Mouse (Mus musculus) brain, embryonic 18.5 days (tissue): ENCODE results near the gene Catsperg1.

Experiments used
- DNase-seq: peaks from one replicate; pipeline ENCODE4 v3.0.0-alpha.2; 2012; ENCODE audit warnings: low read depth, low spot score

Catsperg1 gene

GRCm38 (mm10) chr7:29170755-29171561, 42.9 kb downstream of the Catsperg1 start:
- no peak for DNase-seq

GRCm38 (mm10) chr7:29170066-29170754, 43.6 kb downstream of the Catsperg1 start, which contains the start of the genes Ggn and Spred3:
Gene Ggn (plus strand): TSS chr7:29170210.
Gene Spred3 (minus strand): TSS chr7:29170411.
- no peak for DNase-seq

- DNase-seq = peak; percentile 77
Measured at GRCm38 (mm10) chr7:29169231-29170065, 44.4 kb downstream of the Catsperg1 start.

- no peak for DNase-seq
Measured at GRCm38 (mm10) chr7:29168791-29169230, 45.0 kb downstream of the Catsperg1 start.

- no peak for DNase-seq
Measured at GRCm38 (mm10) chr7:29168121-29168695, 45.6 kb downstream of the Catsperg1 start.

GRCm38 (mm10) chr7:29167656-29168055, 46.2 kb downstream of the Catsperg1 start:
- DNase-seq = no peak

GRCm38 (mm10) chr7:29162750-29163525, 50.9 kb downstream of the Catsperg1 start:
- DNase-seq = no peak

GRCm38 (mm10) chr7:29162294-29162693, 51.5 kb downstream of the Catsperg1 start:
- DNase-seq = no peak

GRCm38 (mm10) chr7:29158264-29158663, 55.6 kb downstream of the Catsperg1 start:
- DNase-seq = no peak

- DNase-seq = peak; percentile 56
Measured at GRCm38 (mm10) chr7:29155838-29156782, 57.7 kb downstream of the Catsperg1 start, which contains the start of gene Fam98c. Gene Fam98c (minus strand): TSS chr7:29156234.

- peak; percentile 67 for DNase-seq
Measured at GRCm38 (mm10) chr7:29155196-29155837, 58.5 kb downstream of the Catsperg1 start.

GRCm38 (mm10) chr7:29154018-29154720, 59.7 kb downstream of the Catsperg1 start:
- DNase-seq = no peak

- DNase-seq = no peak
Measured at GRCm38 (mm10) chr7:29151486-29151885, 62.3 kb downstream of the Catsperg1 start.

- DNase-seq = no peak
Measured at GRCm38 (mm10) chr7:29148771-29149170, 65.1 kb downstream of the Catsperg1 start.

GRCm38 (mm10) chr7:29146625-29147367, 67.0 kb downstream of the Catsperg1 start:
- DNase-seq = no peak

- DNase-seq = no peak
Measured at GRCm38 (mm10) chr7:29144006-29144405, 69.8 kb downstream of the Catsperg1 start.

GRCm38 (mm10) chr7:29141416-29141815, 72.4 kb downstream of the Catsperg1 start:
- no peak for DNase-seq
